Mouse (Mus musculus) forebrain, postnatal 0 days (tissue): ENCODE data around the gene Efcab10. TPM values are rescaled to one million over a fixed set of nuclear protein-coding genes. Genes with fewer than 3 reads are reported as not detected.
A peak's percentile ranks its signal among the peaks of the same experiment; 100 is the strongest.

Experiments
- ATAC-seq: fragments of 200-750 bp; cut with Nextera tagmentation; 2 replicates; pipeline ENCODE4 v1.8.0; 2017; ENCODE audit warnings: mild to moderate bottlenecking, moderate library complexity
- DNase-seq: peaks from one replicate; pipeline ENCODE4 v3.0.0-alpha.2; 2015
- H3K27ac ChIP-seq: fragments of 300-500 bp; sonication (generic); 2 replicates; pipeline ENCODE4 v1.5.1; 2014; ENCODE audit warnings: low read depth, mild to moderate bottlenecking, antibody characterized with exemption, low read length, moderate library complexity, mixed read lengths
- H3K27me3 ChIP-seq: fragments of 300-500 bp; sonication (generic); 2 replicates; pipeline ENCODE4 v1.6.1; 2014; ENCODE audit warnings: mild to moderate bottlenecking, low read length, mixed read lengths; ENCODE audit not compliant: insufficient read depth
- H3K36me3 ChIP-seq: fragments of 300-500 bp; sonication (generic); 2 replicates; pipeline ENCODE4 v1.6.1; 2014; ENCODE audit warnings: mild to moderate bottlenecking, moderate library complexity; ENCODE audit not compliant: insufficient read depth
- H3K4me1 ChIP-seq: fragments of 300-500 bp; sonication (generic); 2 replicates; pipeline ENCODE4 v1.6.1; 2014; ENCODE audit warnings: antibody characterized with exemption; ENCODE audit not compliant: insufficient read depth
- H3K4me2 ChIP-seq: fragments of 300-500 bp; sonication (generic); 2 replicates; pipeline ENCODE4 v1.6.1; 2014; ENCODE audit warnings: low read depth, mild to moderate bottlenecking, moderate library complexity
- H3K4me3 ChIP-seq: fragments of 300-500 bp; sonication (generic); 2 replicates; pipeline ENCODE4 v1.5.1; 2014; ENCODE audit warnings: low read depth, low read length, mixed read lengths
- H3K9ac ChIP-seq: fragments of 300-500 bp; sonication (generic); 2 replicates; pipeline ENCODE4 v1.6.1; 2014; ENCODE audit warnings: mild to moderate bottlenecking
- H3K9me3 ChIP-seq: fragments of 300-500 bp; sonication (generic); 2 replicates; pipeline ENCODE4 v1.6.1; 2016; ENCODE audit warnings: low read length
- CTCF ChIP-seq: sonication (generic); IDR thresholded peaks from 2 replicates; pipeline ENCODE4 v1.5.1; 2016; ENCODE audit warnings: antibody characterized with exemption, control low read depth, low read depth
- WGBS: fragments of 180-500 bp; shearing (Covaris S2); extraction: QIAGEN DNeasy Blood & Tissue Kit; methylation state at CpG from one replicate; pipeline ENCODE4 v1.1.7; 2014; 5-methylcytosine and 5-hydroxymethylcytosine counted together
- polyA plus RNA-seq: library from polyadenylated mRNA; unstranded; fragments of >200 nt; fragmentation: Nextera tagmentation; extraction: Ambion mirVana; gene quantifications from 2 replicates; pipeline ENCODE4 v1.2.1, GENCODE M21; 2015
- total RNA-seq: library from RNA; depleted of rRNA; stranded (reverse); fragments of >200 nt; gene quantifications from 2 replicates; pipeline ENCODE4 v1.2.3, GENCODE M21; 2014; rRNA removed

The Efcab10 gene
- total and polyA plus RNA-seq, 2 experiments from 2014 or later, result 3.3 to 7.1 TPM

DNA sequence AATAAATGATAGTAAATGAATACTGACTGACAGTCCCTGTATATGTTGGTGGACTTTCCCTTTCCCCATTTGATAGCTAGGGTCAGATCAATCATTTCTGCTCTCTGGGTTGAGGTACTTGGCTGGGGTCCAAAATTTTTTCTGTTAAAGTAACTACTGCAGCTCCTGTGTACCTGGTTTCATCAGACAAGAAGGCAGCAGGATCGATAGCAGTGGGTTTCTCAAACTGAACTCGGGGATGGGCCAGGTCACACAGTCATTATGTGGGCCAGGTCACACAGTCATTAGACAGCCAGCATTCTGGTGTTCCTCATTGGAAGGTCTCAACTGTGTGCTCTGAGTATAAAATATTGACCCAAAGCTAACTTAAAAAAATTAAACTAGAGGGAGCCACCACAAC lies 33.1 kb downstream of the Efcab10 start:
- Histone ChIP-seq H3K4me2 (no peak overlapping the region), H3K9ac (no peak overlapping the region), H3K27me3 (no peaks in the 10 kb centered on the region), H3K4me3 (no peak overlapping the region), H3K4me1 (no peaks in the 10 kb centered on the region), H3K27ac (no peak overlapping the region), H3K9me3 (no peaks in the 10 kb centered on the region), H3K36me3 (no peaks in the 10 kb centered on the region)
- no peak for ATAC-seq
- TF ChIP-seq CTCF, result no peak
- 70% methylated on average over 2 of the region's 2 CpGs for WGBS
- DNase-seq, result no peak

DNA sequence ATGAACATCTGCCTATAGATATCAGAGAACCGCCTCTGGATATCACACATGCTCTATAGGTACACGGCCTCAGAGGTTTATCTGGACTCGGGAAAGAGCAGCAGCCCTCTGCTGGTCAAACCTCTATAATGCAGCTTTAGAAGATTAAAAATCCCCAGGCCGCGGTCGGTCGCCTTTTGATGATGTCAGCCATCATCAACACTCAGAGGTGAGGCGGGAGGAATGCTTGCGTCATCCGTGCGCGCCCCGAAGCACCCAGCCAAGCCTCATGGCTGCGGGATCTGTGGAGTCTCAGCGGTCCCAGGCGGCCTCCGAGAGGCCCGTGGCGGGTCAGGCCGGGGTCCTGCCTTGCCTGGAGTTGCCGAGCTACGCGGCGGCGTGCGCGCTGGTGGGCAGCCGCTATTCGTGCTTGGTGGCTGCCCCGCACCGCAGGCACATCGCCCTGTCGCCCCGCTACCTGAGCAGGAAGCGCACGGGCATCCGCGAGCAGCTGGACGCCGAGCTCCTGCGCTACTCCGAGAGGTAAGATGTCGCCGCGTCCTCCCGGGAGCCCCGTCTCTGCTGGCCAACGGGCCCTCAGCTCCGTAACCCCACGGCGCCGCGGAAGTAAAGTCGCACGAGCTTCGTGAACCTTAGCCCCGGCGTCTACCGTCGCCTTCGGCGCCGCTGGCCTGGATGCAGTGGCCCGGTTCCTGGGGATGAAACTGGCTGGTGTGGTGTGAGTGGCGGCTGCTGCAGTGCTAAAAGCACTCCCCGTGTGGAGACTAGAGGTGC lies 34.9 kb downstream of the Efcab10 start, which contains the start of gene Twistnb:
Gene Twistnb (plus strand): TSS at position 249 of the 774 bp plus-strand sequence.
- Histone ChIP-seq H3K27ac (peak within 1 kb of the TSS; percentile 73), H3K36me3 (no peaks in the 10 kb centered on the region), H3K9ac (peak within 1 kb of the TSS; percentile 92), H3K4me2 (peak within 1 kb of the TSS; percentile 69), H3K4me3 (peak within 1 kb of the TSS; percentile 96), H3K9me3 (no peaks in the 10 kb centered on the region), H3K4me1 (no peaks in the 10 kb centered on the region), H3K27me3 (no peaks in the 10 kb centered on the region)
- peak; percentile 83 for TF ChIP-seq CTCF
- peak; percentile 95 for ATAC-seq
- peak; percentile 96 for DNase-seq
- WGBS, result 2% methylated on average over 66 of the region's 66 CpGs

DNA sequence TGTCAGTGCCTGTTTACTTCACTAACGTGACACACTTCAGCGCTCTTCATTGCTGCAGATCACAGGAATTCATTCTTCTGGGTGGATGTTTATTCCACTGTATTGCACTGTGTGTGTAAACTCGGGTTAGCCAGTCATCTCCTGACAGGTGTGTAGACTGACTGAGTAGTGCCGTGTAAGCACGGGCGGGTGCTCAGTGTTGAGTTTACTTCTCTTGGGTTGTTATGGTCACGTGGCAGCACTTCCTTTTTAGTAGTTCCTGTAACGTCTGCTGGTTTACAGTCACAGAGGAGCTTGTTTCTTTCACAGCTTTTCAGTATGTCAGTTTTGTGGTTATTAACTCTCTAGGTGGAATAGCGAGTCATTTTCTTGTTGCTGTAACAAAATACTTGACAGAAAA lies 39.2 kb downstream of the Efcab10 start:
- no peak overlapping the region for H3K4me2 ChIP-seq
- no peaks in the 10 kb centered on the region for H3K27me3 ChIP-seq
- TF ChIP-seq CTCF, result no peak
- H3K9ac ChIP-seq, result no peak overlapping the region
- no peaks in the 10 kb centered on the region for H3K36me3 ChIP-seq
- DNase-seq, result no peak
- no peaks in the 10 kb centered on the region for H3K9me3 ChIP-seq
- WGBS, result 88% methylated on average over 9 of the region's 9 CpGs
- no peak overlapping the region for H3K4me3 ChIP-seq
- H3K4me1 ChIP-seq, result no peaks in the 10 kb centered on the region
- H3K27ac ChIP-seq, result no peak overlapping the region
- ATAC-seq, result no peak

DNA sequence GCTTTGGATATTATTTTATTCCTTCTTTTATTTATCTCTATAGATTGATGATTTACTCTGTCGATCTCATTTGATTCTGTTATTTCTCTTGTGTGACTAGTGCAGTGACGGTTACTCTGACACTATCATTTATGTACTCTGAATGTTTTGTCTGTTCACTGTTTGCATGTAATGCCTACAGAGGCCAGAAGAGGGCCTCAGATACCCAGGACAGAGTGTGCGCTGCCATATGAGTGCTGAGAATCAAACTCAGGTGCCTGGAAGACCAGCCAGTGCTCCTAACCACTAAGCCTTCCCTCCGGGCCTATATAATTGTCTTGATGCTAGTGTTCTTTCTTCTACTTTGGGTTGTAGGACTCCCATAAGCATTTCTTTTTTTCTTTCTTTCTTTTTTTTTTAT lies 40.1 kb downstream of the Efcab10 start:
- Histone ChIP-seq H3K36me3 (no peaks in the 10 kb centered on the region; the same call in 1 of the 2 replicates), H3K4me3 (no peak overlapping the region), H3K4me2 (no peak overlapping the region), H3K27me3 (no peaks in the 10 kb centered on the region), H3K27ac (no peak overlapping the region), H3K4me1 (no peaks in the 10 kb centered on the region), H3K9ac (no peak overlapping the region), H3K9me3 (no peaks in the 10 kb centered on the region)
- DNase-seq (no peak), ATAC-seq (no peak)
- 96% methylated on average over 4 of the region's 4 CpGs for WGBS
- peak; percentile 31 for TF ChIP-seq CTCF

Other genes starting within 250 kb of the Efcab10 start
- 16.1 and 23.0 TPM in 2 replicates for gene Atxn7l1, start 247.2 kb upstream of the Efcab10 start, total RNA-seq
- 18.2 TPM in 2 replicates for gene Atxn7l1, start 247.2 kb upstream of the Efcab10 start, polyA plus RNA-seq
- 21.1 and 25.4 TPM in 2 replicates for gene Twistnb, start 34.8 kb downstream of the Efcab10 start, total RNA-seq
- gene Twistnb, start 34.8 kb downstream of the Efcab10 start, polyA plus RNA-seq, result 58.5 and 64.3 TPM in 2 replicates